Mouse (Mus musculus): Measurements from ENCODE around the gene Notch1.

The Notch1 gene

GRCm38 (mm10) chr2:26529221-26529805 lies 12.8 kb upstream of the Notch1 start:
- DNase-seq: no peak

GRCm38 (mm10) chr2:26526443-26527257 lies 10.2 kb upstream of the Notch1 start:
- no peak for DNase-seq

DNA sequence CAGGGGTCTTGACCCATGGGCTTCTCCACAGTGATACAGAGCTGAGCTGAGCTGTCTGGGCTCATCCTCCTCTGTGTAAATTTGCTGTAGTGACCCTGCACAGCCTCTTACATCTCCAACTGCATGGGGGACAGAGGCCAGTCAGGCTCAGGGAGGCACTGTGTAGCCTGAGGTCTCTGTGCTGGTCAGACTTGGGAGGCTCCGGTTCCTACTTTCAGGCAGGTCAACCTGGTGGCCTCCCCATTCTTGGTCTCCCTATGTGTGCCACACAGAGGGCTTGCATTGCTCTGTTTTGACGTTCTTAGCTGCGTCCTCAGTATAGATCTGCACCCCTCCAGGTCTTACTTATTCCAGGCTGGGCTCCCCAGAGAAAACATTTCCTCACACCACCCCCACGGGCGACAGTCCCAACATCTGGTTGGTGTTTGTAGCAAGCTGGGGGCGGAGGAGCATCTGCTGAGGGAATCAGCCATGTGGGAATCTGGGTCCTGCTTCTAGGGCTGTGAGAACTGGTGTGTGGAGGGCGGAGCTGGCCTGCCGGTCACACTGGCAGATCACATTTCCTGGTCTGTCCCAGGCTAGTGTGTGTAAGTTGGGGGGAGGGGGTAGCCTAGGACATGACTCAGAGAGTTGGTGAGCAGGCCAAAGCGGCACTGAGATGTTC lies 9.0 kb upstream of the Notch1 start:
- no peak for DNase-seq

- DNase-seq: no peak
These were observed 5.9 kb upstream of the Notch1 start for GRCm38 (mm10) chr2:26522327-26522726.

DNA sequence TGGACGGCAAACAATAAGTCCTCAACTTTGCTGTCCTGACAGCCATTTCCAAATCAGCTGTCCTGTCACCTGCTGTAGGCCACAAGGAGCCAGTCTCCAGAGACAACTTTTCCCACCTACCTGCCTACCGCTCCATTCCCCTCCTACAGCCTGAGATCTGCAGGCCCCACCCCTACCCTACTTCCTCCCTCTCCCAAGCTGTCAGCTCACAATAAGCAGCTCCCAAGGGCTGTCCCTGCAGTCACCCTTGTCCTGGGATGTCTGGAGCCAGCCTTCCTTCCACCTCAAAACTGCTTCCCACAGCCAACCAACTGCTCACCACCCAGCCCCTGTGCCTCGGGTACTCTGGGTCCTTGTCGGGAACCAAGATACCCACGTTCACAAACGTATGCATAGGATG lies 3.3 kb upstream of the Notch1 start:
- DNase-seq: no peak

GRCm38 (mm10) chr2:26516987-26517386 lies 524 bp upstream of the Notch1 start:
- no peak for DNase-seq

GRCm38 (mm10) chr2:26515335-26515734 lies 1.1 kb downstream of the Notch1 start:
- DNase-seq: no peak

DNA sequence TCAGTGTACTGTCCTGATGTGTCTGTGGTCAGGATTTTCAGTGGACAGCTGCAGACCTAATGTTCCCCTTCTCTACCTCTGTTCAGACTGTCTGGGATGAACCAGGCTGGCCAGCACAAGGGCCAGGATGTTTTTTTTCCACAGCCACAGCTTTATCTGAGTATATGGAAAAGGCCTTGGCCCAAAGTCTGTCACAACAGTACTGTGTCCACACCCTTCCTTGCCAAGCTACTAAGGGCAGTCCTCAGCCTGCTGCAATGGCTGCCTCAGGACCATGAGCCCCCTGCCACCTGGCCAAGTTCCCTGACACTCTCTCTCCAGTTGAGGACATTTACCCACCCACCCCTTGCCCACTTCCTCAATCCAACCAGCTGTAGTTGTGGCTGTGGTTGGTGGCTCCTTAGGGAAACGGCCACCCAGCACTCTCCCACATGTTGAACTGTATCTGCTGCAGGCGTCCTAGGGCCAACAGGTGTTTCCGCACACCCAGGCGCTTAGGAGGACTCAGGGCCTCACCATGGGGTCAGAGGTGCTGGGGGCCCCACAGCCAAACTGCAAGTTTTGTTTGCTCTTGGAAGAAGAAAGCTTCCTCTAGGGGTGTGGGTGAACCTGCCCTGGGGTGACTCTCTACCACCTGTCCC lies 3.2 kb downstream of the Notch1 start:
- no peak for DNase-seq

DNA sequence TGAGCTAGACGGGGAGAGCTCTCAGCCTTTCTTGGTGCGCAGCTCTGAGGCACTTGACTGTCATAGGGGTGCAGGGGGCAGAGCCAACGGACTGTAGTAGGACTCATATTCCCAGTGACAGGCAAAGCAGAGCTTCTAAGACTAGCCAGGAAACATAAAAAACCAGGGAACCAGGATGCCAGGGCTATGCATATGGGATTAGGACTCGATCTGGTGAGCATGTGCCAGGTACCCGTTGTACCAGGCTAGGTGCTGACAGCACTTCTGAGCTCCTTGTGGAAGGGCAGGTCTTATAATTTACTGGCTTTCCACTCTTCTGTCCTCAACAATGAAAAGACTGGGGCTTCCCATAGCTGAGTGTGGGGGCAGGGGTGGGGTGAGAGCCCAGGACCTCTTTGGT lies 7.8 kb downstream of the Notch1 start:
- DNase-seq: no peak

GRCm38 (mm10) chr2:26507961-26508391 lies 8.5 kb downstream of the Notch1 start:
- DNase-seq: no peak

GRCm38 (mm10) chr2:26507481-26507886 lies 9.0 kb downstream of the Notch1 start:
- peak in 1 of 2 experiments; percentile 45 for DNase-seq

DNA sequence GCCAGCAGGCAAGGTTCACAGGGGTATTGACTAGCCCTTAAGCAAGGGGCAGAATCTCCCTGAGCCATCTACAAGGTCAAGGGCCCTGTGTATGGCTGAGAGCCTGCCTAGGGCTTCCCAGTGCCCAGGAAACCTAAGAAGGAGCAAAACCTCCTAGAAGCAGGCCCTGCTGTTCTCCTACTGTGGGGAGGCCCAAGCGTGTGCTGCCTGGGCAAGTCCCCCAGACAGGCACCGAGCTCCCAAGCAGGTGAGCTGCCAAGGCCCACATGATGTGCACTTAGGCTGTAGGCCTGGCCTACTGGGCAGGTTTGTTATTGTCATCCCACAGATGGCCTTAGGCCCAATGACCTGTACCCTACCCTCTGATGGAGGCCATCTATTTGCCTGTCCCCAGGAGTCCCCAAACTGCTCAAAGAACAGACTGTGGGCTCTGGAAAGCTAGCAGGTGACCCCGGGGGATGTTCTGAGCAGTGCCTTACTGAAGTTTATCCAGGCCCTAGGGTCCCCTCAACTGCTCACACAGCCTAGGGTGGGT lies 9.7 kb downstream of the Notch1 start:
- no peak for DNase-seq

DNA sequence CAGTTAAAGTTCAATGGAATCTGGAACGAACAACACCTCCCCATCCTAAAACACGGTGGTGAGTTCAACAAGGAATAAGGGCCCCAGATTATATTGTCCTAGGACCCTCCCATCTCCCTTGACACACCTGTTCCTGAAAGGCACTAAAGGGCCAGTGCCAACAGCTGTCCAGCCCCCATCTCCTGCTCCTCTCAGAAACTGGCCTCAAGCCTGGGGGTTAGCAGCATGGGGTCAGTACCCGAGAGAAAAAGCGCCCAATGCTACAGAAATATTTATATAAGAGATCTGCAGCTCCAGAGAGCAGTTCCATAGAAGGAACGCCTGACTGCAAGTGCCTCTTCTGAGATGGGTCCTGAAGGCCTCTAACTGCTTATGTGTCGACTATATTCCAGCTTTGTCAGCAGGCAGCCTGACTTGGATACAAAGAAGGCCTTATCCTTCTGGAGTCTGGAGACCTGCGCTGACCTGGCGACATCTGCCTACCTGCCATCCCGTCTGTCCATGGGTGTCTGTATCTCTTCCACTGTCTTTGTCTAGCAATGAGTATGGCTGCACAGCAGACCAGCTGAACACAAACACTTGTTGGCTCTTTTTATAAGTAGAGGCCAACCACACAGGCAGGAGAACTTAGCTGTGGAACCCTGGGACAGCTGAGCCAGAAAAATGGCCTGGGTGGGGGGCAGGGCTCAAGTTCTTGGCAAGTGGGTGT lies 11.5 kb downstream of the Notch1 start:
- no peak for DNase-seq

GRCm38 (mm10) chr2:26503661-26504575 lies 12.5 kb downstream of the Notch1 start:
- peak; percentile 75 to 82 for DNase-seq

GRCm38 (mm10) chr2:26502863-26503631 lies 13.4 kb downstream of the Notch1 start:
- peak; percentile 54 to 63 for DNase-seq

DNA sequence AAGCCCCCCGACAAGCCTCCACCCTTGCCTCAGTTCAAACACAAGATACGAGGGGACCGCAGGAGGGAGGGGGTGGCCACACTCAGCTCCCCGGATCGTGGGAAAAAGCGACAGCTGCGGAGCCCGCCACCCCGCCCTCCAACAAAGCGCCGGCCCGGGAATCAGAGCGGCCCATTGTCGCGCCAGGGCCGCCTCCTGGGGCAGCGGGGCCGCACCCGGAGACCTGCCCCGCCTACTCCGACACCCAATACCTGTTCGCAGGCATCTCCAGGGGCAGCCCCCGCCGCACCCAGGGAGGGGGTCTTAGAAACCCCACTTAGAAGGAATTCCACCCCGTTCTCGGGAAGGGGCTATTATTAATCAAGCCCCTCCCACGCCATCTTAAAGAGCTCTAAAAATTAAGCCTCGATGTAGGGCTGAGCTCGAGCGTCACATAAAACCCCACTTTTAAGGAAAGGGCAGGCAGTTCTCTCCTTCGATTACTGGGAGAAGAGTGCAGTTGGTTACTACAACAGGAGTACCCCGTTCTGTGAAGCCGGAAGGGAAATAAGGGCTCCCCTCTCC lies 14.1 kb downstream of the Notch1 start:
- peak; percentile 32 to 53 for DNase-seq

- no peak for DNase-seq
These were observed 14.8 kb downstream of the Notch1 start for GRCm38 (mm10) chr2:26501651-26502141.

- DNase-seq: no peak
These were observed 15.7 kb downstream of the Notch1 start for GRCm38 (mm10) chr2:26500599-26501370.

DNA sequence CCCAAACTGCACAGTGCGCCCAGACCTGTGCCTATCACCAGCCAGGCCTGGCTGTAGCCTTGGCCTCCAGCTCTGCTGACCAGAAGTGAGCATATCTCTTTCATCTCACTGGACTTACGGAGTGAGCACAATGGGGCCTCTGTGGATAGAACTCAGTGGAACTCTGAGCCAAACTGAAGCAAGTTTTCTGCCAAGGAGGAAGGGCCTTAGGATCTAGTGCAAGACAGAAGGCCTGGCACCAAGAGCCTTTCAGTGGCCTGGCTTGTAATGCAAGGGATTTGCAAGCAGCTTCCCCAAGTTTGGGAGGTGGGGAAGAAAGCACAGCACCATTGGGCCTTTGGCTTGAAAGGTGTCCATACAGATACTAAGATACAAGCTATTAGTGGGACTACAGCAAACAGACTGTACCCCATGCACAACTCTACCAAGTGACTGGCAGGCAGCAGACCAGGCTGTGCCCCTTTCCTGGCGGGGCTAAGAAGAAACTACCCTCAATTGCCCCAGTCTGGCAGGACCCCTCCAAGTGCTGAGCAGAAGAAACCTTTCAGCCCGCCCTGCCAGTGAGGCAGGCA lies 16.4 kb downstream of the Notch1 start:
- no peak for DNase-seq
